Mouse (Mus musculus): ENCODE data around the gene Paqr7. TPM values are rescaled to one million over a fixed set of nuclear protein-coding genes. Genes with fewer than 3 reads are reported as not detected.
A peak's percentile ranks its signal among the peaks of the same experiment; 100 is the strongest.
"Not testable (repeated sequence)": the region's sequence is repeated elsewhere in the genome, so short reads cannot be mapped to it uniquely, and the experiment has no call there.

The Paqr7 gene
- polyA plus RNA-seq, 1 experiment from 2014 or later, result 7.8 TPM

GRCm38 (mm10) chr4:134480864-134481263 is 15.6 kb upstream of the Paqr7 start:
- peaks cover 8% of the 10 kb centered on the region for H3K4me1 ChIP-seq
- H3K4me3 ChIP-seq, result no peak overlapping the region
- 23% methylated on average over 6 of the region's 6 CpGs for WGBS
- H3K36me3 ChIP-seq, result peaks cover 8% of the 10 kb centered on the region; the same call in 1 of the 2 replicates
- DNase-seq (ENCODE audit: low spot score), result no peak
- no peak overlapping the region for H3K27ac ChIP-seq
- H3K9me3 ChIP-seq, result no peaks in the 10 kb centered on the region
- H3K27me3 ChIP-seq (ENCODE audit: insufficient read depth, poor library complexity, severe bottlenecking), result peaks cover 24% of the 10 kb centered on the region

- Histone ChIP-seq H3K4me1 (peaks cover 8% of the 10 kb centered on the region), H3K9me3 (no peaks in the 10 kb centered on the region), H3K4me3 (no peak overlapping the region), H3K36me3 (peaks cover 3% of the 10 kb centered on the region; the same call in 1 of the 2 replicates), H3K27me3 (ENCODE audit: insufficient read depth, poor library complexity, severe bottlenecking) (peaks cover 24% of the 10 kb centered on the region), H3K27ac (no peak overlapping the region)
- WGBS, result 49% methylated on average over 6 of the region's 6 CpGs
- DNase-seq (ENCODE audit: low spot score), result no peak
These were observed 15.2 kb upstream of the Paqr7 start for GRCm38 (mm10) chr4:134481270-134481669.

GRCm38 (mm10) chr4:134482442-134482841 is 14.1 kb upstream of the Paqr7 start:
- H3K36me3 ChIP-seq, result no peaks in the 10 kb centered on the region
- peaks cover 24% of the 10 kb centered on the region for H3K27me3 ChIP-seq (ENCODE audit: insufficient read depth, poor library complexity, severe bottlenecking)
- H3K9me3 ChIP-seq, result no peaks in the 10 kb centered on the region
- peaks cover 8% of the 10 kb centered on the region for H3K4me1 ChIP-seq
- no peak for DNase-seq (ENCODE audit: low spot score)
- WGBS, result 73% methylated on average over 8 of the region's 8 CpGs
- no peak overlapping the region for H3K27ac ChIP-seq
- H3K4me3 ChIP-seq, result no peak overlapping the region

- Histone ChIP-seq H3K9me3 (no peaks in the 10 kb centered on the region), H3K36me3 (no peaks in the 10 kb centered on the region), H3K27me3 (ENCODE audit: insufficient read depth, poor library complexity, severe bottlenecking) (peaks cover 24% of the 10 kb centered on the region), H3K4me3 (no peak overlapping the region), H3K27ac (no peak overlapping the region), H3K4me1 (peaks cover 8% of the 10 kb centered on the region)
- 64% methylated on average over 6 of the region's 6 CpGs for WGBS
- no peak for DNase-seq (ENCODE audit: low spot score)
These were observed 13.3 kb upstream of the Paqr7 start for GRCm38 (mm10) chr4:134483078-134483688.

- H3K36me3 ChIP-seq, result no peaks in the 10 kb centered on the region
- DNase-seq (ENCODE audit: low spot score), result no peak
- H3K27ac ChIP-seq, result no peak overlapping the region
- H3K9me3 ChIP-seq, result no peaks in the 10 kb centered on the region
- H3K4me1 ChIP-seq, result peaks cover 8% of the 10 kb centered on the region
- H3K4me3 ChIP-seq, result no peak overlapping the region
- 41% methylated on average over 6 of the region's 6 CpGs for WGBS
- H3K27me3 ChIP-seq (ENCODE audit: insufficient read depth, poor library complexity, severe bottlenecking), result peaks cover 21% of the 10 kb centered on the region
These were observed 12.8 kb upstream of the Paqr7 start for GRCm38 (mm10) chr4:134483696-134484095.

DNA sequence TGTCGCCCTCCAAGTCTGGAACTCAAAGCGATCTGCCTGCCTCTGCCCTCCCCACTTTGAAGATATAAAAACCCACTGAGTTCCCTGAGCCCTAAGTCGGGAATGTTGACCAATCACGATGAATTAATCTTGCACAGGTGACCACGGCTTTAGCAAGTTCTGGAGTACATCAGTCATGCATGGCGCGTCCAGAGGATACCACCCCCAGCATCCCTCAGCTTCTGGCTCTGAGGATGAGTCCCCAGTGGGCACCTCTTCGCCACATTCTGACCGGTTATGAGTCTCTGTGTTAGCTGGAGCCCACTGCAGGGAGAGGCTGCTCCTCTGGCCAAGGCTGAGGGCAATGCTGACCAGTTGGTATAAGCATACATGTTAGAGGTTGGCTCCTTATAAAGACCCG is 12.3 kb upstream of the Paqr7 start:
- Histone ChIP-seq H3K4me1 (peaks cover 8% of the 10 kb centered on the region), H3K27me3 (ENCODE audit: insufficient read depth, poor library complexity, severe bottlenecking) (peaks cover 15% of the 10 kb centered on the region), H3K36me3 (no peaks in the 10 kb centered on the region), H3K9me3 (no peaks in the 10 kb centered on the region), H3K27ac (no peak overlapping the region), H3K4me3 (no peak overlapping the region)
- no peak for DNase-seq (ENCODE audit: low spot score)
- WGBS, result 80% methylated on average over 10 of the region's 10 CpGs

DNA sequence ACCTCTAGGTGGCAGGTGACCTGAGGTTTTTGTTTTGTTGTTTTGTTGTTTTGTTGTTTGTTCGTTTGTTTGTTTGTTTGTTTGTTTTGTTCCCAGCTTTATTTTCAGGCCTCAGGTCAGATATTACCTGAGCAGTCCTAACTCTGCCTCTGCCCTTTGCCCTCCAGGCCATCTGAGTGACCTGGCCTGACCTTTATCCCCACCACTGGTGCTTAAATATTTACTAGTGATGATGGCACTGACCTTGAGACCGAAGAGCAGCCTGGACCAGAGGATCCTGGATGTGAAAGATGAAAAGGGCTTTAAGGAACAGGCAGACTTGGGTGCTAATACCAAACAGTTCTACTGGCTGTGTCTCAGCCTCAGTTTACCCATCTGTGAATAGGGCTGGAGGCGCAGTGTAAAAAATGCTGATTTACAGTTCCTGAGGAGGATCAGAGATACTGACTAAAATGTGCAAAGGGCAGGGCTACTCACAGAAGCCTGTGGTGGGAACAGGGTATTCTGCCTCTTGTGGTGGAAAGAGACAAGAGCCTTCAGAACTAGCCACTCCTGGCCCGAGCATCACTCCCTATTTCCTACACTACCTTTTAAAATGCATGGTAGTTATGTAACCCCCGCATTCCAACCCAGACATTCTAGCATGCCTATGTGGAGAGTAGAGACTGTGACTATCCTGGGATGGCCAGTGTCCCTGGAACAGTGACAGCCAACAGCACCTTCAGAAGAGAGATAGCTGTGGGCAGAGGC is 11.2 kb upstream of the Paqr7 start:
- Histone ChIP-seq H3K36me3 (no peaks in the 10 kb centered on the region), H3K27me3 (ENCODE audit: insufficient read depth, poor library complexity, severe bottlenecking) (peaks cover 15% of the 10 kb centered on the region), H3K27ac (no peak overlapping the region), H3K4me1 (peaks cover 13% of the 10 kb centered on the region), H3K9me3 (no peaks in the 10 kb centered on the region), H3K4me3 (no peak overlapping the region)
- WGBS, result 79% methylated on average over 5 of the region's 5 CpGs
- DNase-seq (ENCODE audit: low spot score), result no peak

- H3K27ac ChIP-seq, result no peak overlapping the region
- H3K9me3 ChIP-seq, result no peaks in the 10 kb centered on the region
- no peak overlapping the region for H3K4me3 ChIP-seq
- WGBS, result 86% methylated on average over 5 of the region's 5 CpGs
- H3K27me3 ChIP-seq (ENCODE audit: insufficient read depth, poor library complexity, severe bottlenecking), result 0 out of 2 replicates have a peak, but pooled peaks cover 9% of the 10 kb centered on the region
- peaks cover 16% of the 10 kb centered on the region; the same call in 1 of the 2 replicates for H3K4me1 ChIP-seq
- H3K36me3 ChIP-seq, result no peaks in the 10 kb centered on the region
- DNase-seq (ENCODE audit: low spot score), result no peak
These were observed 8.3 kb upstream of the Paqr7 start for GRCm38 (mm10) chr4:134488211-134488610.

GRCm38 (mm10) chr4:134489986-134490665 is 6.4 kb upstream of the Paqr7 start:
- 79% methylated on average over 11 of the region's 11 CpGs for WGBS
- Histone ChIP-seq H3K36me3 (no peaks in the 10 kb centered on the region), H3K27ac (no peak overlapping the region), H3K4me3 (no peak overlapping the region), H3K9me3 (no peaks in the 10 kb centered on the region), H3K4me1 (peaks cover 18% of the 10 kb centered on the region), H3K27me3 (ENCODE audit: insufficient read depth, poor library complexity, severe bottlenecking) (0 out of 2 replicates have a peak, but pooled peaks cover 5% of the 10 kb centered on the region)
- DNase-seq (ENCODE audit: low spot score), result no peak

GRCm38 (mm10) chr4:134491716-134492115 is 4.8 kb upstream of the Paqr7 start:
- Histone ChIP-seq H3K9me3 (no peaks in the 10 kb centered on the region), H3K4me3 (no peak overlapping the region), H3K27me3 (ENCODE audit: insufficient read depth, poor library complexity, severe bottlenecking) (0 out of 2 replicates have a peak, but pooled peaks cover 5% of the 10 kb centered on the region), H3K4me1 (peaks cover 34% of the 10 kb centered on the region), H3K27ac (peak overlapping the region; percentile 1; the same call in 1 of the 2 replicates), H3K36me3 (no peaks in the 10 kb centered on the region)
- WGBS, result 81% methylated on average over 6 of the region's 6 CpGs
- DNase-seq (ENCODE audit: low spot score), result no peak

DNA sequence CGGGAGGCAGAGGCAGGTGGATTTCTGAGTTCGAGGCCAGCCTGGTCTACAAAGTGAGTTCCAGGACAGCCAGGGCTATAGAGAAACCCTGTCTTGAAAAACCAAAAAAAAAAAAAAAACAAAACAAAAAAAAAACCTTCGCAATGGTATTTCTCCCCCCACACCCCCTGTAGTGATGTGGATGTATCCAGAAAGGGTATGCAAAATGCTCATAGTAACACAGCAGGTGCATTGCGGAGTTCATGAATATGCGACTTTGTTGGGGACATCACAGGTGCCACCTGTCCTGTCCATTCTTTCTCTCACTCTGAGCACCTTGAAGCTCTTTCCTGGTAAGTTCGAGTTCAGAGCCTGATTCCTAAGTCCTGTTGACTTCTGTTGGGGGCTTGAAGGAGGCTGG is 2.3 kb upstream of the Paqr7 start:
- not testable (repeated sequence) for DNase-seq (ENCODE audit: low spot score); H3K27me3 ChIP-seq (ENCODE audit: insufficient read depth, poor library complexity, severe bottlenecking); H3K4me3 ChIP-seq; H3K9me3 ChIP-seq; H3K36me3 ChIP-seq
- H3K27ac ChIP-seq, result peak overlapping the region; percentile 94; the same call in 1 of the 2 replicates
- WGBS, result 90% methylated on average over 6 of the region's 6 CpGs
- peaks cover 57% of the 10 kb centered on the region for H3K4me1 ChIP-seq

- WGBS, result 57% methylated on average over 16 of the region's 16 CpGs
- 0 out of 2 replicates have a peak, but pooled peaks cover 5% of the 10 kb centered on the region for H3K27me3 ChIP-seq (ENCODE audit: insufficient read depth, poor library complexity, severe bottlenecking)
- H3K9me3 ChIP-seq, result no peaks in the 10 kb centered on the region
- no peak for DNase-seq (ENCODE audit: low spot score)
- H3K27ac ChIP-seq, result peak overlapping the region; percentile 94
- no peaks in the 10 kb centered on the region for H3K36me3 ChIP-seq
- peaks cover 55% of the 10 kb centered on the region for H3K4me1 ChIP-seq
- no peak overlapping the region for H3K4me3 ChIP-seq
These were observed 1.5 kb upstream of the Paqr7 start for GRCm38 (mm10) chr4:134494780-134495545.

Measured in heart, embryonic 10.5 days (tissue).